Mouse (Mus musculus) intestine, embryonic 15.5 days (tissue): ENCODE measurements around the gene Gm5269. TPM values are rescaled to one million over a fixed set of nuclear protein-coding genes. Genes with fewer than 3 reads are reported as not detected.

Experiments used
- ATAC-seq: fragments of 200-750 bp; cut with Nextera tagmentation; 2 replicates; pipeline ENCODE4 v1.8.0; 2017; ENCODE audit warnings: moderate TSS enrichment, moderate library complexity
- H3K27ac ChIP-seq: fragments of 300-500 bp; sonication (generic); 2 replicates; pipeline ENCODE4 v1.5.1; 2015; ENCODE audit warnings: mild to moderate bottlenecking, inconsistent platforms
- H3K27me3 ChIP-seq: fragments of 300-500 bp; sonication (generic); replicated peaks from 2 replicates; pipeline ENCODE4 v1.6.1; 2015; ENCODE audit warnings: inconsistent platforms
- H3K36me3 ChIP-seq: fragments of 300-500 bp; sonication (generic); 2 replicates; pipeline ENCODE4 v1.6.1; 2015; ENCODE audit warnings: inconsistent platforms
- H3K4me1 ChIP-seq: fragments of 300-500 bp; sonication (generic); replicated peaks from 2 replicates; pipeline ENCODE4 v1.6.1; 2015; ENCODE audit warnings: inconsistent platforms
- H3K4me2 ChIP-seq: fragments of 300-500 bp; sonication (generic); replicated peaks from 2 replicates; pipeline ENCODE4 v1.6.1; 2015; ENCODE audit warnings: mild to moderate bottlenecking, inconsistent platforms
- H3K4me3 ChIP-seq: fragments of 300-500 bp; sonication (generic); replicated peaks from 2 replicates; pipeline ENCODE4 v1.5.1; 2015; ENCODE audit warnings: inconsistent platforms
- H3K9ac ChIP-seq: fragments of 300-500 bp; sonication (generic); 2 replicates; pipeline ENCODE4 v1.6.1; 2015; ENCODE audit warnings: inconsistent platforms
- H3K9me3 ChIP-seq: fragments of 300-500 bp; sonication (generic); 2 replicates; pipeline ENCODE4 v1.6.1; 2016; ENCODE audit warnings: inconsistent platforms
- WGBS: fragments of 180-500 bp; shearing (Covaris S2); methylation state at CpG from one replicate; pipeline ENCODE4 v1.1.7; 2015; 5-methylcytosine and 5-hydroxymethylcytosine counted together
- polyA plus RNA-seq: library from polyadenylated mRNA; unstranded; fragments of >200 nt; fragmentation: Nextera tagmentation; extraction: Ambion mirVana; gene quantifications from 2 replicates; pipeline ENCODE4 v1.2.1, GENCODE M21; 2015

Gene Gm5269
- polyA plus RNA-seq, 1 experiment from 2014 or later: not detected

GRCm38 (mm10) chr1:45876450-45877198 lies 13.4 kb downstream of the Gm5269 start:
- peak; percentile 86 for ATAC-seq
- Histone ChIP-seq H3K4me1 (no peaks in the 10 kb centered on the region), H3K4me3 (no peak overlapping the region), H3K9ac (no peak overlapping the region), H3K27ac (no peak overlapping the region), H3K4me2 (no peak overlapping the region), H3K27me3 (no peaks in the 10 kb centered on the region), H3K36me3 (no peaks in the 10 kb centered on the region), H3K9me3 (no peaks in the 10 kb centered on the region)
- WGBS: 75% methylated on average over 6 of the region's 6 CpGs

- Histone ChIP-seq H3K4me3 (no peak overlapping the region), H3K36me3 (no peaks in the 10 kb centered on the region), H3K4me2 (no peak overlapping the region), H3K27me3 (no peaks in the 10 kb centered on the region), H3K9me3 (no peaks in the 10 kb centered on the region), H3K27ac (no peak overlapping the region), H3K4me1 (no peaks in the 10 kb centered on the region), H3K9ac (no peak overlapping the region)
- ATAC-seq: no peak
- 63% methylated on average over 2 of the region's 2 CpGs for whole genome bisulfite sequencing
Measured at GRCm38 (mm10) chr1:45875640-45876039, 14.4 kb downstream of the Gm5269 start.

GRCm38 (mm10) chr1:45873250-45873649 lies 16.8 kb downstream of the Gm5269 start:
- Histone ChIP-seq H3K4me2 (no peak overlapping the region), H3K36me3 (no peaks in the 10 kb centered on the region), H3K4me3 (no peak overlapping the region), H3K9ac (no peak overlapping the region), H3K9me3 (no peaks in the 10 kb centered on the region), H3K27me3 (no peaks in the 10 kb centered on the region), H3K27ac (no peak overlapping the region), H3K4me1 (peaks cover 3% of the 10 kb centered on the region; the same call in 1 of the 2 replicates)
- ATAC-seq: no peak
- 76% methylated on average over 2 of the region's 2 CpGs for WGBS

- H3K4me3 ChIP-seq: no peak overlapping the region
- peak; percentile 27; the same call in 1 of the 2 replicates for ATAC-seq
- 60% methylated on average over 3 of the region's 3 CpGs for WGBS
- H3K4me1 ChIP-seq: peaks cover 9% of the 10 kb centered on the region
- H3K36me3 ChIP-seq: no peaks in the 10 kb centered on the region
- H3K27me3 ChIP-seq: no peaks in the 10 kb centered on the region
- H3K9ac ChIP-seq: no peak overlapping the region
- H3K9me3 ChIP-seq: no peaks in the 10 kb centered on the region
- H3K4me2 ChIP-seq: no peak overlapping the region
- H3K27ac ChIP-seq: peak overlapping the region; percentile 42; the same call in 1 of the 2 replicates
Measured at GRCm38 (mm10) chr1:45868479-45869137, 21.5 kb downstream of the Gm5269 start.

- peak; percentile 44; the same call in 1 of the 2 replicates for ATAC-seq
- peaks cover 9% of the 10 kb centered on the region for H3K4me1 ChIP-seq
- peak overlapping the region; percentile 42; the same call in 1 of the 2 replicates for H3K27ac ChIP-seq
- H3K36me3 ChIP-seq: no peaks in the 10 kb centered on the region
- no peaks in the 10 kb centered on the region for H3K9me3 ChIP-seq
- H3K9ac ChIP-seq: no peak overlapping the region
- WGBS: 45% methylated on average over 1 of the region's 1 CpGs
- H3K27me3 ChIP-seq: no peaks in the 10 kb centered on the region
- H3K4me3 ChIP-seq: no peak overlapping the region
- H3K4me2 ChIP-seq: no peak overlapping the region
Measured at GRCm38 (mm10) chr1:45868050-45868449, 22.0 kb downstream of the Gm5269 start.

- WGBS: 37% methylated on average over 3 of the region's 3 CpGs
- Histone ChIP-seq H3K9me3 (no peaks in the 10 kb centered on the region), H3K4me3 (no peak overlapping the region), H3K27me3 (no peaks in the 10 kb centered on the region), H3K4me1 (peaks cover 9% of the 10 kb centered on the region), H3K9ac (no peak overlapping the region), H3K27ac (peak overlapping the region; percentile 55; the same call in 1 of the 2 replicates), H3K4me2 (no peak overlapping the region), H3K36me3 (no peaks in the 10 kb centered on the region)
- no peak for ATAC-seq
Measured at GRCm38 (mm10) chr1:45866288-45867018, 23.6 kb downstream of the Gm5269 start.

GRCm38 (mm10) chr1:45865727-45866126 lies 24.3 kb downstream of the Gm5269 start:
- H3K9me3 ChIP-seq: no peaks in the 10 kb centered on the region
- no peaks in the 10 kb centered on the region for H3K36me3 ChIP-seq
- ATAC-seq: no peak
- H3K27me3 ChIP-seq: no peaks in the 10 kb centered on the region
- H3K9ac ChIP-seq: no peak overlapping the region
- peaks cover 9% of the 10 kb centered on the region for H3K4me1 ChIP-seq
- WGBS: 46% methylated on average over 5 of the region's 5 CpGs
- H3K27ac ChIP-seq: peak overlapping the region; percentile 55
- no peak overlapping the region for H3K4me2 ChIP-seq
- H3K4me3 ChIP-seq: no peak overlapping the region

GRCm38 (mm10) chr1:45865316-45865715 lies 24.8 kb downstream of the Gm5269 start:
- peaks cover 9% of the 10 kb centered on the region for H3K4me1 ChIP-seq
- H3K27me3 ChIP-seq: no peaks in the 10 kb centered on the region
- no peaks in the 10 kb centered on the region for H3K9me3 ChIP-seq
- peak overlapping the region; percentile 55 for H3K27ac ChIP-seq
- H3K36me3 ChIP-seq: no peaks in the 10 kb centered on the region
- no peak overlapping the region for H3K9ac ChIP-seq
- ATAC-seq: no peak
- H3K4me3 ChIP-seq: no peak overlapping the region
- 21% methylated on average over 1 of the region's 1 CpGs for WGBS
- no peak overlapping the region for H3K4me2 ChIP-seq

- WGBS: 44% methylated on average over 4 of the region's 4 CpGs
- no peak overlapping the region for H3K9ac ChIP-seq
- H3K27me3 ChIP-seq: no peaks in the 10 kb centered on the region
- no peak overlapping the region for H3K4me3 ChIP-seq
- ATAC-seq: 0 out of 2 replicates have a peak, but pooled peaks have one; percentile 32
- no peaks in the 10 kb centered on the region for H3K36me3 ChIP-seq
- no peaks in the 10 kb centered on the region for H3K9me3 ChIP-seq
- no peak overlapping the region for H3K4me2 ChIP-seq
- peak overlapping the region; percentile 52; the same call in 1 of the 2 replicates for H3K27ac ChIP-seq
- peaks cover 13% of the 10 kb centered on the region for H3K4me1 ChIP-seq
Measured at GRCm38 (mm10) chr1:45864564-45865014, 25.5 kb downstream of the Gm5269 start.

- no peak overlapping the region for H3K9ac ChIP-seq
- WGBS: 87% methylated on average over 3 of the region's 3 CpGs
Measured at GRCm38 (mm10) chr1:45863641-45864040, 26.4 kb downstream of the Gm5269 start.

GRCm38 (mm10) chr1:45861162-45861561 lies 28.9 kb downstream of the Gm5269 start:
- Histone ChIP-seq H3K27me3 (no peaks in the 10 kb centered on the region), H3K4me3 (no peak overlapping the region), H3K27ac (no peak overlapping the region), H3K4me2 (no peak overlapping the region), H3K9me3 (no peaks in the 10 kb centered on the region), H3K9ac (no peak overlapping the region), H3K36me3 (no peaks in the 10 kb centered on the region), H3K4me1 (peaks cover 10% of the 10 kb centered on the region)
- no peak; the same call in 1 of the 2 replicates for ATAC-seq

More at GRCm38 (mm10) chr1:45863641-45864040, 26.4 kb downstream of the Gm5269 start:
- H3K4me3 ChIP-seq: no peak overlapping the region
- no peak for ATAC-seq
- no peak overlapping the region for H3K4me2 ChIP-seq
- H3K36me3 ChIP-seq: no peaks in the 10 kb centered on the region
- no peak overlapping the region for H3K27ac ChIP-seq
- peaks cover 10% of the 10 kb centered on the region for H3K4me1 ChIP-seq
- no peaks in the 10 kb centered on the region for H3K27me3 ChIP-seq
- H3K9me3 ChIP-seq: no peaks in the 10 kb centered on the region

- Histone ChIP-seq H3K27ac (peak overlapping the region; percentile 54; the same call in 1 of the 2 replicates), H3K4me3 (no peak overlapping the region), H3K9me3 (no peaks in the 10 kb centered on the region), H3K4me2 (no peak overlapping the region), H3K36me3 (no peaks in the 10 kb centered on the region), H3K9ac (no peak overlapping the region), H3K4me1 (peaks cover 8% of the 10 kb centered on the region), H3K27me3 (no peaks in the 10 kb centered on the region)
- WGBS: 27% methylated on average over 5 of the region's 5 CpGs
- ATAC-seq: peak; percentile 29; the same call in 1 of the 2 replicates
Measured at GRCm38 (mm10) chr1:45860349-45860748, 29.7 kb downstream of the Gm5269 start.
